Mouse (Mus musculus) embryonic facial prominence, embryonic 15.5 days (tissue): ENCODE results near the gene Grm1. TPM values are rescaled to one million over a fixed set of nuclear protein-coding genes. Genes with fewer than 3 reads are reported as not detected.

Experiments used
- ATAC-seq: fragments of 200-750 bp; cut with Nextera tagmentation; 2 replicates; pipeline ENCODE4 v1.8.0; 2017; ENCODE audit warnings: low read depth, moderate TSS enrichment; ENCODE audit not compliant: insufficient number of reproducible peaks, low FRiP score, low TSS enrichment
- H3K27ac ChIP-seq: fragments of 300-500 bp; sonication (generic); replicated peaks from 2 replicates; pipeline ENCODE4 v1.5.1; 2015; ENCODE audit warnings: mild to moderate bottlenecking, inconsistent platforms
- H3K27me3 ChIP-seq: fragments of 300-500 bp; sonication (generic); 2 replicates; pipeline ENCODE4 v1.6.1; 2015; ENCODE audit warnings: inconsistent platforms
- H3K36me3 ChIP-seq: fragments of 300-500 bp; sonication (generic); 2 replicates; pipeline ENCODE4 v1.6.1; 2015; ENCODE audit warnings: mild to moderate bottlenecking, inconsistent platforms
- H3K4me1 ChIP-seq: fragments of 300-500 bp; sonication (generic); 2 replicates; pipeline ENCODE4 v1.6.1; 2015; ENCODE audit warnings: inconsistent platforms
- H3K4me2 ChIP-seq: fragments of 300-500 bp; sonication (generic); replicated peaks from 2 replicates; pipeline ENCODE4 v1.6.1; 2015; ENCODE audit warnings: mild to moderate bottlenecking, inconsistent platforms
- H3K4me3 ChIP-seq: fragments of 300-500 bp; sonication (generic); replicated peaks from 2 replicates; pipeline ENCODE4 v1.5.1; 2015; ENCODE audit warnings: mild to moderate bottlenecking, inconsistent platforms
- H3K9ac ChIP-seq: fragments of 300-500 bp; sonication (generic); 2 replicates; pipeline ENCODE4 v1.6.1; 2015; ENCODE audit warnings: inconsistent platforms
- H3K9me3 ChIP-seq: fragments of 300-500 bp; sonication (generic); replicated peaks from 2 replicates; pipeline ENCODE4 v1.6.1; 2016; ENCODE audit warnings: inconsistent platforms
- WGBS: fragments of 180-500 bp; shearing (Covaris S2); methylation state at CpG from one replicate; pipeline ENCODE4 v1.1.7; 2015; 5-methylcytosine and 5-hydroxymethylcytosine counted together
- polyA plus RNA-seq: library from polyadenylated mRNA; unstranded; fragments of >200 nt; fragmentation: Nextera tagmentation; extraction: Ambion mirVana; gene quantifications from 2 replicates; pipeline ENCODE4 v1.2.1, GENCODE M21; 2015

Gene Grm1
- polyA plus RNA-seq, 1 experiment from 2014 or later, result 0.11 TPM

DNA sequence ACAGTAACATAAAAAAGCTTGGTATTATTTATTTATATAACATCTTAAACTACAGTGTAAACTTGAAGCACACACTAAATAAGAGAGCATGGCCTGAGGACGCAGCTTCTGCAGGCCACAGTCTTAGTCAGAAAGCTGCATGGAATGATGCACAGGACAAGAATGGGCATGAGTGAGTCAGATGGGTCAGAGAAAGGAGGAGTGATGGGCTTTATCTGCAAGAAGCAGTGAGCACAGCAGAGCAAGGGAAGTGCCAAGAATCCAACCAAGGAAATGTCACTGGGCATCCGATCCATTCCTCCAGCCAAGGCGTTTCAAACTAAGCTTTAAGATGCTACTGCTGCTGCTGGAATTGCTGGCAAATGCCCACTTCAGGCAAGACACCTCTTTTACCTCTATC, 131.6 kb downstream of the Grm1 start:
- WGBS, result 72% methylated on average over 3 of the region's 3 CpGs
- no peak for ATAC-seq
- no peaks in the 10 kb centered on the region for H3K36me3 ChIP-seq
- no peak overlapping the region for H3K4me2 ChIP-seq
- H3K4me3 ChIP-seq, result no peak overlapping the region
- H3K27ac ChIP-seq, result no peak overlapping the region
- H3K9me3 ChIP-seq, result no peaks in the 10 kb centered on the region
- no peaks in the 10 kb centered on the region for H3K27me3 ChIP-seq
- H3K4me1 ChIP-seq, result no peaks in the 10 kb centered on the region
- no peak overlapping the region for H3K9ac ChIP-seq

DNA sequence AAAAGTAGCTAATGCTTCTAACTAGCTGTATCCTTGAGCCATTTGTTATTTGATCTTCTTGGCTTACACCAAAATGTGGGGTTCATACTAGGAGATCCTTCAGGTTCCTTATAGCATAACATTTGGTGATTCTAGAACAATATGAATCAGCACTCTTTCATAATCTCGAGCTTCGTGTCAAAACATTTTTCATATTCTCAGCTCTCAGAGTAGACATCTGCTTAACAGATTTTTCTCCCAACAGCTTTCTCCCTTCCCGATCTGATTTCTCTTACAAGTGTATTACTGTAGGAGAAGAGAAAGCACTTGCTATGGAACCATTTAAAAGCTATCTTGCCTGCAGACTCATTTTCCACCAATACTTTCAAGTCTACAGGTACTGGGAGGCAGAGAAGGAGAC, 133.0 kb downstream of the Grm1 start:
- H3K9me3 ChIP-seq, result no peaks in the 10 kb centered on the region
- no peak overlapping the region for H3K9ac ChIP-seq
- no peaks in the 10 kb centered on the region for H3K4me1 ChIP-seq
- no peaks in the 10 kb centered on the region for H3K27me3 ChIP-seq
- no peaks in the 10 kb centered on the region for H3K36me3 ChIP-seq
- no peak for ATAC-seq
- no peak overlapping the region for H3K4me3 ChIP-seq
- no peak overlapping the region for H3K27ac ChIP-seq
- no peak overlapping the region for H3K4me2 ChIP-seq
- 60% methylated on average over 3 of the region's 3 CpGs for WGBS

- no peaks in the 10 kb centered on the region for H3K36me3 ChIP-seq
- no peaks in the 10 kb centered on the region for H3K9me3 ChIP-seq
- no peak overlapping the region for H3K27ac ChIP-seq
- no peak overlapping the region for H3K4me3 ChIP-seq
- H3K4me1 ChIP-seq, result no peaks in the 10 kb centered on the region
- H3K27me3 ChIP-seq, result no peaks in the 10 kb centered on the region
- 87% methylated on average over 2 of the region's 2 CpGs for WGBS
- no peak for ATAC-seq
- no peak overlapping the region for H3K4me2 ChIP-seq
- H3K9ac ChIP-seq, result no peak overlapping the region
Measured at GRCm38 (mm10) chr10:10947531-10947930, 134.6 kb downstream of the Grm1 start.

- Histone ChIP-seq H3K27ac (no peak overlapping the region), H3K4me3 (no peak overlapping the region), H3K4me2 (no peak overlapping the region), H3K27me3 (no peaks in the 10 kb centered on the region), H3K9me3 (no peaks in the 10 kb centered on the region), H3K9ac (no peak overlapping the region), H3K36me3 (no peaks in the 10 kb centered on the region), H3K4me1 (no peaks in the 10 kb centered on the region)
- WGBS, result 80% methylated on average over 2 of the region's 2 CpGs
- ATAC-seq, result no peak
Measured at GRCm38 (mm10) chr10:10944003-10944402, 138.2 kb downstream of the Grm1 start.

DNA sequence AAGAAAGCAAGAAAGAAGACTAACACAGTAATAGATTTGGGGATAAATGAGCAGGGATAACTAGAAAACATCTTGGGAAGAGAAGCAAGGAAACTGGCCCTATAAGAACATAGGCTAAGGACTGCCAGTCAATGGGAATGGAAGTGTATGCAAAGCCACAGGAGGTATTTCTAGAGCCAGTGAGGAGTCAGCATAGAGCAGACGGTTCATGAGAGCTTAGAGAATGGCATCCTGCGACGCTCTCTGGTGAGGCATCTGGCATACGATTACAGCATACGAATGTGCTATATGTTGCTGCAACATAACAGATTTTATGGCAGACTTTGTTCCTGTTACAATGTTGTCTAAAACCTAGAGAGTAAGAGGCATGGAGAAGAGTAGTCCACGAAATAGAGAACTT, 139.9 kb downstream of the Grm1 start:
- no peak overlapping the region for H3K4me3 ChIP-seq
- no peak for ATAC-seq
- WGBS, result 76% methylated on average over 6 of the region's 6 CpGs
- H3K27me3 ChIP-seq, result no peaks in the 10 kb centered on the region
- H3K27ac ChIP-seq, result no peak overlapping the region
- no peaks in the 10 kb centered on the region for H3K4me1 ChIP-seq
- H3K9me3 ChIP-seq, result no peaks in the 10 kb centered on the region
- no peak overlapping the region for H3K4me2 ChIP-seq
- H3K9ac ChIP-seq, result no peak overlapping the region
- no peaks in the 10 kb centered on the region for H3K36me3 ChIP-seq

- Histone ChIP-seq H3K4me1 (no peaks in the 10 kb centered on the region), H3K9ac (no peak overlapping the region), H3K36me3 (no peaks in the 10 kb centered on the region), H3K27me3 (no peaks in the 10 kb centered on the region), H3K9me3 (no peaks in the 10 kb centered on the region), H3K4me3 (no peak overlapping the region), H3K4me2 (no peak overlapping the region), H3K27ac (no peak overlapping the region)
- WGBS, result 69% methylated on average over 3 of the region's 3 CpGs
- ATAC-seq, result no peak
Measured at GRCm38 (mm10) chr10:10935806-10936205, 146.3 kb downstream of the Grm1 start.

DNA sequence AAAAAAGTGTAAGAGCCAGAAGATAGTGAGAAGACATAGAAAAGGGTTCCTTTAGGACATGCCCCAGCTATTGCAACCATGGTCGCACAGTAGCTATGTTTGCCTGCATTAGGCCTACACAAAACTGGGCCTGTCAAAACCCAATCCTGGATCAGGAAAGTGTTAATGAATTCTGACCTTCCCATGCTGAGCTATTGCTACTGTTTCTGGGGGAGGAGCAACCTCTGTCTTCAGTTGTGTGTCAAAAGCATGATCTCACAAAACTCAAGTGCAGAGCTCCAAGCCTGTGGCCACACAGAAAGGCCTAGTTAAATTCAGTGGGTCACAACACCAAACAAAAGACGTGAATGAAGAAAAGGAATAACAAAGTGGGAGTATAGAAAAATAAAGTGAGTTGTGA, 152.5 kb downstream of the Grm1 start:
- no peaks in the 10 kb centered on the region for H3K27me3 ChIP-seq
- 85% methylated on average over 2 of the region's 2 CpGs for WGBS
- H3K4me3 ChIP-seq, result no peak overlapping the region
- H3K27ac ChIP-seq, result no peak overlapping the region
- no peaks in the 10 kb centered on the region for H3K4me1 ChIP-seq
- no peak overlapping the region for H3K4me2 ChIP-seq
- H3K9ac ChIP-seq, result no peak overlapping the region
- no peak for ATAC-seq
- no peaks in the 10 kb centered on the region for H3K9me3 ChIP-seq
- no peaks in the 10 kb centered on the region for H3K36me3 ChIP-seq

DNA sequence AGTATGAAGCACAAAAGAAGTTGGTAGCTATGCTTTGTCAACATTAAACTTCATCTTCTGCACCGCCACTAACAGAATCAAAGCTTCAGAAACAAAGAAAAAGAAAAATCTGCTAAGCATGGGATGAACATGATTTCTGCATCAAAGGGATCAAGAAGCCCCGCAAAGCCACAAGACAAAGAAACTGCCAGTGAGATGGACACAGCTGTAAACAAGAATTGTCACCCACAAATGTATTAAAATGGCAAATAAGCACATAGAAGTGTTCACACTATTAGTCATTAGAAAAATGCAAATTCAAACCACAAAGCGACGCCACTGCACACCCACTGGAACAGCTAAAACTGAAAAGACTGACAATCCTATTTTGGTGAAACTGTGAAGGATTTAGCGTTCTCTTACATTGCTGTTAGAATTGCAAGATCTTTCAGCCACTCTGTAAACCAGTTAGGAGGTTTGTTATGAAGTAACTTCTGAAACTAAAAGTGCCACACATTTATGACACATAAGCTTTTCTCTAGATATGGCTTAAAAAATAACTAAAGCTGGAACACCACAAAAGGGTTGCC, 153.3 kb downstream of the Grm1 start:
- Histone ChIP-seq H3K4me3 (no peak overlapping the region), H3K9me3 (no peaks in the 10 kb centered on the region), H3K27ac (no peak overlapping the region), H3K4me2 (no peak overlapping the region), H3K36me3 (no peaks in the 10 kb centered on the region), H3K4me1 (no peaks in the 10 kb centered on the region), H3K27me3 (no peaks in the 10 kb centered on the region), H3K9ac (no peak overlapping the region)
- WGBS, result 73% methylated on average over 5 of the region's 5 CpGs
- no peak for ATAC-seq

GRCm38 (mm10) chr10:10917857-10918399, 164.2 kb downstream of the Grm1 start:
- Histone ChIP-seq H3K4me1 (no peaks in the 10 kb centered on the region), H3K27me3 (no peaks in the 10 kb centered on the region), H3K9me3 (no peaks in the 10 kb centered on the region), H3K36me3 (no peaks in the 10 kb centered on the region), H3K27ac (no peak overlapping the region), H3K9ac (no peak overlapping the region), H3K4me2 (no peak overlapping the region), H3K4me3 (no peak overlapping the region)
- ATAC-seq, result no peak
- WGBS, result 78% methylated on average over 7 of the region's 7 CpGs

DNA sequence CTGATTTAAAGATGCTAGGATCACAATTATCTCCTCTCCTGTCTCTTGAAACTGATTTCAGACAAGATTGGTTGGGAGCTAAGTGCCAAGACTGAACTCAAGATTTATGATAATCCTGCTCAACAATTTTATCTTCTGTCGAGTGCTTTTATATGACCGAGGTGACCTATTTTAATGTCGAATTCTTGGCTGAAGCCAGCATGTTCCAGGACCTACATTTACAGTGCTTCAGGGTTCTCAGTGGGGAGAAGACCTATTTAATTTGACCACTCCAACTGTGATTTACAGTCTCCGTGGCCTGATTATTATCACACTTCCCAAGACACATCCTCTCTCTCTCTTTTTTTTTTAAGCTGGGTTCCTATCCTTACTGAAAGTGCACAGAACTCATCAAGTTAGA, 168.5 kb downstream of the Grm1 start:
- H3K4me1 ChIP-seq, result no peaks in the 10 kb centered on the region
- 83% methylated on average over 4 of the region's 4 CpGs for WGBS
- H3K9ac ChIP-seq, result no peak overlapping the region
- H3K27me3 ChIP-seq, result no peaks in the 10 kb centered on the region
- no peak overlapping the region for H3K4me2 ChIP-seq
- H3K36me3 ChIP-seq, result no peaks in the 10 kb centered on the region
- H3K4me3 ChIP-seq, result no peak overlapping the region
- no peak overlapping the region for H3K27ac ChIP-seq
- ATAC-seq, result no peak
- no peaks in the 10 kb centered on the region for H3K9me3 ChIP-seq

DNA sequence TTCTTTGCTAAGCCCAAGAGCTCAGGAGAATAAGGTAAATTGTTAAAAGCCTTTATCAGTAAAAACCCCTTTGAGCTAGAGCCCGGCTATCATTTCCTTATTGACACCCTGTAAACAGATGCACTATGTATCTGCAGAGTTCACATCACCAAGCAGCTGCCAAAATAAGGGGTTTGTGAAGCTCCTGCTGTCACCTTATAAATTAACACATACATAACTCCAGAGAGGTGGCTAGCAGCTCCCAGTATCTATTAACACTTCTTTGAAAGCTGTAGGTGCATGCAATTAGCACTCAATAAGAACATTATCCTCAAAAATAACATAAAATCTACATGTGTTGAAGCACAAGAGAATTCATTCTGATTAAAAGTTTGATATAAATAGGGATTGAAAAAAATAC, 191.9 kb downstream of the Grm1 start:
- WGBS, result 68% methylated on average over 1 of the region's 1 CpGs
- Histone ChIP-seq H3K27me3 (no peaks in the 10 kb centered on the region), H3K4me2 (no peak overlapping the region), H3K36me3 (no peaks in the 10 kb centered on the region), H3K9me3 (no peaks in the 10 kb centered on the region), H3K9ac (no peak overlapping the region), H3K4me1 (peaks cover under 1% of the 10 kb centered on the region; the same call in 1 of the 2 replicates), H3K4me3 (no peak overlapping the region), H3K27ac (no peak overlapping the region)
- ATAC-seq, result no peak

DNA sequence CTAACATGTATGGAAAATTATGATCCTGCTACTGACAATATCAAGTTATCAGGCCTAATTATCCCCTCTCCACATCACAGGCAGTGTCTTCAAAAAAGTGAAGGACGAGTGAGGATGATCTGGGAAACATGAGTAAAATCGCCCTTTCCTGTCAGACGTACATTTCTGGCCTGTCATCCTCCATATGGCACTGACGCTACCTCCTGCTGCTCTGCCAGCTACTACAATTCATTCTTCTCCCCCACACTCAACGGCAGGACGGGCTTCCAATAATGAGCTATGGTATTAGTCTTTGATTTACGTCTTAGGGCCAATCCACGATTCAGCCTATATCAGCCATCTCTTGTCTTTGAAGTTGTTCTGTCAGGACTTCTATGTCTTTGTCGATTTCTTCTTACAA, 193.6 kb downstream of the Grm1 start:
- Histone ChIP-seq H3K27ac (no peak overlapping the region), H3K27me3 (no peaks in the 10 kb centered on the region), H3K4me2 (no peak overlapping the region), H3K9me3 (no peaks in the 10 kb centered on the region), H3K36me3 (no peaks in the 10 kb centered on the region), H3K4me1 (peaks cover 3% of the 10 kb centered on the region; the same call in 1 of the 2 replicates), H3K9ac (no peak overlapping the region), H3K4me3 (no peak overlapping the region)
- ATAC-seq, result no peak
- 67% methylated on average over 9 of the region's 9 CpGs for WGBS
